Mouse (Mus musculus) hindbrain, embryonic 15.5 days (tissue): Measurements from ENCODE around the gene Cd200r1. TPM values are rescaled to one million over a fixed set of nuclear protein-coding genes. Genes with fewer than 3 reads are reported as not detected.
A peak's percentile ranks its signal among the peaks of the same experiment; 100 is the strongest.

Source experiments
- ATAC-seq: fragments of 200-750 bp; cut with Nextera tagmentation; 2 replicates; pipeline ENCODE4 v1.8.0; 2017; ENCODE audit warnings: low read depth, moderate number of reproducible peaks, moderate TSS enrichment; ENCODE audit not compliant: low FRiP score
- H3K27ac ChIP-seq: fragments of 300-500 bp; sonication (generic); replicated peaks from 2 replicates; pipeline ENCODE4 v1.5.1; 2015; ENCODE audit warnings: mild to moderate bottlenecking, inconsistent platforms
- H3K27me3 ChIP-seq: fragments of 300-500 bp; sonication (generic); 2 replicates; pipeline ENCODE4 v1.6.1; 2015; ENCODE audit warnings: control low read depth, inconsistent platforms
- H3K36me3 ChIP-seq: fragments of 300-500 bp; sonication (generic); 2 replicates; pipeline ENCODE4 v1.6.1; 2015; ENCODE audit warnings: control low read depth, inconsistent platforms
- H3K4me1 ChIP-seq: fragments of 300-500 bp; sonication (generic); replicated peaks from 2 replicates; pipeline ENCODE4 v1.6.1; 2015; ENCODE audit warnings: control low read depth, inconsistent platforms
- H3K4me2 ChIP-seq: fragments of 300-500 bp; sonication (generic); 2 replicates; pipeline ENCODE4 v1.6.1; 2015; ENCODE audit warnings: moderate library complexity, mild to moderate bottlenecking, inconsistent platforms
- H3K4me3 ChIP-seq: fragments of 300-500 bp; sonication (generic); 2 replicates; pipeline ENCODE4 v1.5.1; 2015; ENCODE audit warnings: mild to moderate bottlenecking, inconsistent platforms
- H3K9ac ChIP-seq: fragments of 300-500 bp; sonication (generic); 2 replicates; pipeline ENCODE4 v1.6.1; 2015; ENCODE audit warnings: inconsistent platforms
- H3K9me3 ChIP-seq: fragments of 300-500 bp; sonication (generic); 2 replicates; pipeline ENCODE4 v1.6.1; 2016; ENCODE audit warnings: control low read depth, inconsistent platforms
- WGBS: fragments of 180-500 bp; shearing (Covaris S2); methylation state at CpG from one replicate; pipeline ENCODE4 v1.1.7; 2015; 5-methylcytosine and 5-hydroxymethylcytosine counted together
- polyA plus RNA-seq: library from polyadenylated mRNA; unstranded; fragments of >200 nt; fragmentation: Nextera tagmentation; extraction: Ambion mirVana; gene quantifications from 2 replicates; pipeline ENCODE4 v1.2.1, GENCODE M21; 2015

Cd200r1 gene
- 0.44 and 0.63 TPM in 2 replicates for polyA plus RNA-seq

DNA sequence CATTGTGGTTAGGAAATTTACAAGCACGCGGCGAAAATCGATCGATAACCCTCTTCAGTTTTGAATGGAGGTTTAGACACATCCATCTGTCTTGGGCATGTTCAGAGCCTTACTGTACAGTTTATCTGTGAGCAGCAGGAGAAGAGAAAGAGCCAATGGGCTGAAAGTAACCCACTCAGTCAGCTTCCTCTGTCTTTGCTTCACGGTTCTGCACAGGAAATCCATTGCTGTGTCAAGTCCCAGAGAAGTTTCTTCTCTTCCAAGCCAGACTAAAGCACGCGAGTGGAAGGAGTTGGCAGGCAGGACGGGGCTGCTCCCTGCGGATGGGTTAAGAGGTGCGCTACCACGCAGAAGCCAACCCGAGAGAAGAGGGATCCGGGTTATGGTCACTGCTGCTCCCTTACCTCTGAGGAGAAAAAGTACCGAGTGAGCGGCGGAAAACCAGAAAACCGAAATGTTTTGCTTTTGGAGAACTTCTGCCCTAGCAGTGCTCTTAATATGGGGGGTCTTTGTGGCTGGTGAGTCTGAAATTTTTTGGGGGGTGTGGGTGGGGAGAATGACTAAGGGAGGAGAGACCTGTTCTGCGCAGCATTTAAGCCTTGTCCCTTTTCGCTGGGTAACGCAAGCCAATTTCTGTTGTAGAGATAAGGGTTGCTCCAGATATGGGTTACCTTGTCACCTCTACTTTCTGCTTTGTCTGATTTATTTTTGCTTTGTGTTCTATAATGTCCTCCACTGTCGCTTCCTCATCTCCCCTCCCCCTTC lies at the start of gene Cd200r1:
Gene Cd200r1, plus strand, starts transcription at position 182 of the 765 bp plus-strand sequence.
- H3K4me1 ChIP-seq, result no peaks in the 10 kb centered on the region
- H3K27me3 ChIP-seq, result no peaks in the 10 kb centered on the region
- H3K9ac ChIP-seq, result no peak within 1 kb of the TSS
- no peak within 1 kb of the TSS for H3K4me2 ChIP-seq
- 81% methylated on average over 22 of the region's 22 CpGs for WGBS
- no peaks in the 10 kb centered on the region for H3K9me3 ChIP-seq
- no peak for ATAC-seq
- no peaks in the 10 kb centered on the region for H3K36me3 ChIP-seq
- no peak within 1 kb of the TSS for H3K27ac ChIP-seq
- H3K4me3 ChIP-seq, result no peak within 1 kb of the TSS

DNA sequence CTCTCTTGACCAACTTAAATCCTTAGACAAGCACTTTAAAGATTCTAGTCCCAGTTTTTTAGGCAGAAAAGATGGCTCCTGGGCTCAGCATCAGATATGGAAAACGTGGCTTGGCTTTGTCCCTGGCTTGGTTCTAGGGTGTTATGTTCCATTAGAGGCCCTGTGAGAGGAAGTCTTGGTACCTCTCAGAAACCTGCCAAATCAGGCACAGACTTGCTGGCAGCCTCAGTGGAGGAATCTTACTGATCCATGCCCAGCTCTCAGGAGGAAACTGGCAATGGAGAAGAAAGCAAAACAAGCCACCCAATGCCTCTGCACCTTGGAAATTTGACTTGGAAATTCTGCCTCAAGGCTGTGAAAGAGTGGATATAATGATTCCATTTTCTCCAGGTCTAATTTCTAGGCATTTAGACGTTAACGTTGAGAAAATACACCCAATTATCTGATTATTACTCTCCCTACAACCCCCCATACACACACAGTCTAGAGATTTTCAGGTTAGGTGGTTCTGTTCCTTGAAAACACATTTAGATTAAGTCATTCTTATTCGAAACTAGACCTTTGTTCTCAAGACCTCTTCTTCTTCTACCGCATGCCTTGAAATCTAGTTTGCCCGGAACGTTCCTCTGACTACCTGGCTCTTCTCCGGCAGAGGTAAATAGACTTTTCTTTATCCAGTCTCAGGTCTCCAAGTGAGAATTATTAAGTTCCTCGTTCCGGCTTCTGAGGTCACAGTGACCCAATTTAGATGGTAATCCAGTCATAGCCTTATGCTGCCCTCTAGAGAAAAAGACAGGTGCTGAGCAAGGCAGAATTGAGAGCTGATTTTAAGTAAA lies 49.0 kb upstream of the Cd200r1 start:
- Histone ChIP-seq H3K27ac (peak overlapping the region; percentile 71), H3K4me2 (peak overlapping the region; percentile 30; the same call in 1 of the 2 replicates), H3K9me3 (no peaks in the 10 kb centered on the region), H3K9ac (no peak overlapping the region), H3K4me3 (no peak overlapping the region), H3K36me3 (no peaks in the 10 kb centered on the region), H3K27me3 (no peaks in the 10 kb centered on the region), H3K4me1 (peaks cover 6% of the 10 kb centered on the region)
- peak; percentile 78; the same call in 1 of the 2 replicates for ATAC-seq
- WGBS, result 26% methylated on average over 10 of the region's 10 CpGs

- Histone ChIP-seq H3K27ac (no peak overlapping the region), H3K4me1 (peaks cover 6% of the 10 kb centered on the region), H3K9ac (no peak overlapping the region), H3K4me2 (no peak overlapping the region), H3K36me3 (no peaks in the 10 kb centered on the region), H3K27me3 (no peaks in the 10 kb centered on the region), H3K4me3 (no peak overlapping the region), H3K9me3 (no peaks in the 10 kb centered on the region)
- WGBS, result 68% methylated on average over 2 of the region's 2 CpGs
- ATAC-seq, result peak; percentile 63; the same call in 1 of the 2 replicates
These were observed 48.3 kb upstream of the Cd200r1 start for GRCm38 (mm10) chr16:44717141-44717634.

DNA sequence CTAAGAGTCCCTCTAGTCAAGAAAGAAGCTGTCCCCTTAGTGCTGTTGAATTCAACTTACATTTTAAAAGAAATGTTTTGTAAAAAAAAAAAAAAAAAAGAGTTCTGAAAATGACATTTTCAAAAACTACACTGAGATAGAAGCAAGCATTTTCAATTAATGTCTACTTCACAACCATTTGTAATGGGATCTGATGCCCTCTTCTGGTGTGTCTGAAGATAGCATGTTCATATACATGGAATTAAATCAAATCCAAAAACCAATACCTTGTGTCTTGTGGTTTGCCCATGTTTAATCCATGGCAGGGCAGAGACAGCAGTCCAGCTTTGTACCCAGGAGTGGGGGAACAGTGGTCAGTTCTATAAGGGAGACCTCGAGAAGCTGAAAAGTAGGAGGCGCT lies 47.7 kb upstream of the Cd200r1 start:
- H3K27ac ChIP-seq, result no peak overlapping the region
- no peaks in the 10 kb centered on the region for H3K27me3 ChIP-seq
- no peak overlapping the region for H3K4me2 ChIP-seq
- H3K4me3 ChIP-seq, result no peak overlapping the region
- no peak for ATAC-seq
- peaks cover 7% of the 10 kb centered on the region for H3K4me1 ChIP-seq
- no peaks in the 10 kb centered on the region for H3K9me3 ChIP-seq
- H3K9ac ChIP-seq, result no peak overlapping the region
- no peaks in the 10 kb centered on the region for H3K36me3 ChIP-seq
- 73% methylated on average over 2 of the region's 2 CpGs for WGBS

GRCm38 (mm10) chr16:44719349-44719748 lies 46.2 kb upstream of the Cd200r1 start:
- Histone ChIP-seq H3K4me3 (no peak overlapping the region), H3K36me3 (no peaks in the 10 kb centered on the region), H3K9ac (no peak overlapping the region), H3K4me1 (peaks cover 17% of the 10 kb centered on the region), H3K27me3 (no peaks in the 10 kb centered on the region), H3K27ac (no peak overlapping the region), H3K9me3 (no peaks in the 10 kb centered on the region), H3K4me2 (no peak overlapping the region)
- WGBS, result 80% methylated on average over 7 of the region's 7 CpGs
- ATAC-seq, result no peak

- H3K9me3 ChIP-seq, result no peaks in the 10 kb centered on the region
- no peaks in the 10 kb centered on the region for H3K27me3 ChIP-seq
- ATAC-seq, result no peak
- no peak overlapping the region for H3K9ac ChIP-seq
- H3K4me2 ChIP-seq, result no peak overlapping the region
- no peaks in the 10 kb centered on the region for H3K36me3 ChIP-seq
- no peak overlapping the region for H3K27ac ChIP-seq
- peaks cover 22% of the 10 kb centered on the region for H3K4me1 ChIP-seq
- 73% methylated on average over 3 of the region's 3 CpGs for whole genome bisulfite sequencing
- no peak overlapping the region for H3K4me3 ChIP-seq
These were observed 45.0 kb upstream of the Cd200r1 start for GRCm38 (mm10) chr16:44720518-44720917.

DNA sequence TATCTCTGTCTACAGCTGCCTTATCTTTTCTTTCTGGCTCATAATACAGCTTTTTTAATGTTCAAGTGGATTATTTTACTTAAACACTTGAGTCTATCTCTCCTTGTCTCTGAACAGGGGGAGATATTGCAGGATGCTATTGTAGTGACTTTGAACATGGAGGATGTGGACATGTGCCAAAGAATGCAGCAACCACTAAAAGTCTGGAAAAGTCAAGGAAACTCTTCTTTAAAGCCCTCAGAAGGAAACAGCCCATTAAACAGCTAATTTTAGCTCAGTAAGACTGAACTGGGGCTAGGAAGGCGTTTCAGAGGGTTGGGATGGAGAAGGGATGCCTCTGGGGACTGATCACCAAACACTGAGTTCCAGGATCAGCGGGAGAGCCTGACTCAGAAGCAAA lies 42.9 kb upstream of the Cd200r1 start:
- Histone ChIP-seq H3K9ac (no peak overlapping the region), H3K36me3 (no peaks in the 10 kb centered on the region), H3K9me3 (no peaks in the 10 kb centered on the region), H3K4me3 (no peak overlapping the region), H3K27me3 (no peaks in the 10 kb centered on the region), H3K4me1 (peaks cover 18% of the 10 kb centered on the region), H3K27ac (no peak overlapping the region), H3K4me2 (no peak overlapping the region)
- WGBS, result 89% methylated on average over 2 of the region's 2 CpGs
- no peak for ATAC-seq

DNA sequence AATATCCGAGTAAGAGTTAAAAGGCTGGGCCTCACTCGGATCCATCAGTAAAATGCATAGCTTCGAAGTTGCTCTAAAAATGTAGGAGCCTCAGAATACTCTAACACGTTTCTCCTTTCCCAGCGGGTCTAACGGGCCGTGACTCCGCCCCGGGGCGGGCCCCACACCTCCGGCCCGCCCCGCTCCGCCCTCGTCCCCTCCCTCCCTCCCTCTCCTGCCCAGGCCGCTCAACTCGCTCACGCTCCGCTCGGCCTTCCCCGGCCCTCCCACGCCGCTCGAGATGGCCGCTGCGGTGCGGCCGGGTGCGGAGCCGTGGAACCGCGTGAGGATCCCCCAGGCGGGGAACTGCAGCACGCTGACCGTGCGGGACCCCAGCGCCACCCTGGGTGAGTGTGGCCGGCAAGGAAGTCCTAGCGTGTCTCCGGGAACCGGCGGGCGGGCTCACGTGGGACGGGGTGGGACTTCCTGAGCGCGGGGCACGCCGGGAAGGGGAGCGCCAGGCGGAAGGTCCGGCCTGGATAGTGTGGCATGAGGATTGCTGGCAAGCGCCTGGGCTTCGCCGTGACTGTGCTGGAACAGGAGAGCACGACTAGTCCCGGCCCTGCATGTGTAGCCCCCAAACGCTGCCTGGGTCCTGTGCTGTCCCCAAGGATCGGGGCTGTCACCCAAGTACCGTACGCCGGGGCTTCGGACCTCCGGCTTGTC lies 41.3 kb upstream of the Cd200r1 start, which contains the start of gene Nepro:
Gene Nepro, plus strand, starts transcription at position 219 of the 705 bp plus-strand sequence.
- Histone ChIP-seq H3K9me3 (no peaks in the 10 kb centered on the region), H3K9ac (peak within 1 kb of the TSS; percentile 72), H3K27ac (peak within 1 kb of the TSS; percentile 90), H3K4me3 (peak within 1 kb of the TSS; percentile 60), H3K4me1 (peaks cover 18% of the 10 kb centered on the region), H3K27me3 (no peaks in the 10 kb centered on the region), H3K36me3 (0 out of 2 replicates have a peak, but pooled peaks cover 3% of the 10 kb centered on the region), H3K4me2 (peak within 1 kb of the TSS; percentile 71)
- WGBS, result under 1% methylated on average over 62 of the region's 64 CpGs
- ATAC-seq, result peak; percentile 98

DNA sequence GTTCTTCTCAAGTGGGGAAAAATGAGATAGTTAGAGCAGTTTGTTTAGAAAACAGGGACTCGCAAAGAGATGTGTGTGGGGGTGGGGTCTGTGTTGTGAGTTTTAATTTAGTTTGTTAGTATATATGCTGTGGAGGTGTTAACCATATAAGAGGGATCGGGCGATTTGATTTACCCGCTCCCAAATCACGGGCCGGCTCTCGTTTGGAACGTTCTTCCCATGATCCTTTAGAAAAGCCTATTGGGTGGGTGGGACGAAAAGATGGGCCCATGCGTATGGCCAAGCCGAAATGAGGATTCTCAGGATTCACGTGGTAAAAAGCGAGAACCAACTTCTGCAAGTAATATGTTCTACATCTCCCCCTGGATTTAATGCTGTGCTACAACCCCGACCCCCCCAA lies 40.7 kb upstream of the Cd200r1 start:
- H3K9ac ChIP-seq, result peak overlapping the region; percentile 72
- no peaks in the 10 kb centered on the region for H3K9me3 ChIP-seq
- H3K4me2 ChIP-seq, result peak overlapping the region; percentile 71
- H3K4me3 ChIP-seq, result peak overlapping the region; percentile 60
- H3K27ac ChIP-seq, result peak overlapping the region; percentile 90
- under 1% methylated on average over 14 of the region's 14 CpGs for WGBS
- no peaks in the 10 kb centered on the region for H3K27me3 ChIP-seq
- H3K36me3 ChIP-seq, result 0 out of 2 replicates have a peak, but pooled peaks cover 4% of the 10 kb centered on the region
- peaks cover 18% of the 10 kb centered on the region for H3K4me1 ChIP-seq
- ATAC-seq, result peak; percentile 42

- 47% methylated on average over 14 of the region's 14 CpGs for WGBS
- Histone ChIP-seq H3K9me3 (no peaks in the 10 kb centered on the region), H3K4me1 (peaks cover 18% of the 10 kb centered on the region), H3K4me3 (peak overlapping the region; percentile 60), H3K27me3 (no peaks in the 10 kb centered on the region), H3K4me2 (peak overlapping the region; percentile 71), H3K9ac (peak overlapping the region; percentile 72), H3K27ac (peak overlapping the region; percentile 90; the same call in 1 of the 2 replicates), H3K36me3 (peaks cover 6% of the 10 kb centered on the region; the same call in 1 of the 2 replicates)
- ATAC-seq, result no peak
These were observed 40.0 kb upstream of the Cd200r1 start for GRCm38 (mm10) chr16:44725286-44726223.
